Mouse (Mus musculus): ENCODE results near the gene 1700088E04Rik.

DNA sequence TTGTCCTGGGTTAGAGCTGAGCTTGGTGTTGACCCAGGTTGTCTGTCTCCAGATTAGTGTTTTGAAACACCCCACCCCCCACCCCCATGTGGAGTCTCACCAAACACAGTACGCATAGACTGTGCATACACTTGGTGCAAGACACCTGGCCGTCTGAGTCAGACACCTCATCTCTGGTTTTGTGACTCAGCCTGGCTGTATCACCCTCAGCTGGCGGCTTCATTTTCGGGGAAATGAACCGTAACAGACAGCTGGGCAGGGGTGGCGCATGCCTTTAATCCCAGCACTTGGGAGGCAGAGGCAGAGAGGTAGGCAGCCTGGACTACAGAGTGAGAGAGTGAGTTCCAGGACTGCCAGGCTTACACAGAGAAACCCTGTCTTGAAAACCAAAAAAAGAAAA is 35.9 kb upstream of the 1700088E04Rik start:
- TF ChIP-seq ZC3H11A (IDR thresholded peaks at IDR 0.05; ENCODE audit: borderline replicate concordance, low read depth, low read length) (no peak), MAFK (IDR thresholded peaks at IDR 0.05; ENCODE audit: insufficient read depth, low read depth, low read length) (no peak), ZNF384 (IDR thresholded peaks at IDR 0.05; ENCODE audit: low read depth, low read length) (no peak), HCFC1 (IDR thresholded peaks at IDR 0.05; ENCODE audit: borderline replicate concordance, insufficient read depth, low read length) (no peak), CHD2 (IDR thresholded peaks at IDR 0.05; ENCODE audit: low read depth, low read length) (no peak)

Measured in ES-E14 (cell line).